Mouse (Mus musculus): ENCODE measurements at regions not wholly inside any gene's neighbourhood (a gene's known extent, or its start where the extent isn't known, plus 50 kb on each side); places are given as distances from the start of the nearest gene placed in this dataset.

GRCm38 (mm10) chr2:9433110-9433940 is 447.7 kb upstream of the 4930412O13Rik start:
- H3K36me3 ChIP-seq (ENCODE audit: control insufficient read depth, insufficient read depth, low read length, poor library complexity, severe bottlenecking) = no peaks in the 10 kb centered on the region
- DNase-seq (ENCODE audit: low read depth, low spot score) = no peak
- H3K9ac ChIP-seq (ENCODE audit: insufficient read depth, low read depth, low read length, poor library complexity, severe bottlenecking) = no peak overlapping the region
- in situ Hi-C loops (cut with MboI; ENCODE audit: low sequenced_read_pairs in 2 of 2, unreplicated experiment in 2 of 2) = no loop called here
- no peak overlapping the region for H3K27ac ChIP-seq (ENCODE audit: insufficient read depth, low read depth, low read length, poor library complexity, severe bottlenecking)
- no peaks in the 10 kb centered on the region for H3K4me1 ChIP-seq (ENCODE audit: control insufficient read depth in 2 of 2, insufficient read depth in 2 of 2, low read length in 2 of 2, poor library complexity in 1 of 2)
- TF ChIP-seq CHD2 (IDR thresholded peaks at IDR 0.05; ENCODE audit: low read depth, low read length) = no peak
- no peak for TF ChIP-seq MAFK (IDR thresholded peaks at IDR 0.05; ENCODE audit: insufficient read depth, low read depth, low read length)
- no peak for TF ChIP-seq HCFC1 (IDR thresholded peaks at IDR 0.05; ENCODE audit: borderline replicate concordance, insufficient read depth, low read length)
- TF ChIP-seq ZNF384 (IDR thresholded peaks at IDR 0.05; ENCODE audit: low read depth, low read length) = no peak
- TF ChIP-seq ZC3H11A (IDR thresholded peaks at IDR 0.05; ENCODE audit: borderline replicate concordance, low read depth, low read length) = no peak
- no peak overlapping the region for H3K4me3 ChIP-seq (ENCODE audit: insufficient read depth in 1 of 2, low read depth in 1 of 2, low read length in 2 of 2, poor library complexity in 1 of 2, severe bottlenecking in 1 of 2)
- H3K9me3 ChIP-seq (ENCODE audit: control insufficient read depth, insufficient read depth, low read depth, low read length) = no peaks in the 10 kb centered on the region

- no peak for DNase-seq (ENCODE audit: low read depth, low spot score)
- H3K9me3 ChIP-seq (ENCODE audit: control insufficient read depth, insufficient read depth, low read depth, low read length) = no peaks in the 10 kb centered on the region
- H3K4me1 ChIP-seq (ENCODE audit: control insufficient read depth in 2 of 2, insufficient read depth in 2 of 2, low read length in 2 of 2, poor library complexity in 1 of 2) = no peaks in the 10 kb centered on the region
- TF ChIP-seq CHD2 (IDR thresholded peaks at IDR 0.05; ENCODE audit: low read depth, low read length) (no peak), MAFK (IDR thresholded peaks at IDR 0.05; ENCODE audit: insufficient read depth, low read depth, low read length) (no peak)
- H3K36me3 ChIP-seq (ENCODE audit: control insufficient read depth, insufficient read depth, low read length, poor library complexity, severe bottlenecking) = no peaks in the 10 kb centered on the region
- in situ Hi-C loops (cut with MboI; ENCODE audit: low sequenced_read_pairs in 2 of 2, unreplicated experiment in 2 of 2) = no loop called here
- H3K9ac ChIP-seq (ENCODE audit: insufficient read depth, low read depth, low read length, poor library complexity, severe bottlenecking) = no peak overlapping the region
- no peak overlapping the region for H3K27ac ChIP-seq (ENCODE audit: insufficient read depth, low read depth, low read length, poor library complexity, severe bottlenecking)
- no peak overlapping the region for H3K4me3 ChIP-seq (ENCODE audit: insufficient read depth in 1 of 2, low read depth in 1 of 2, low read length in 2 of 2, poor library complexity in 1 of 2, severe bottlenecking in 1 of 2)
Measured at GRCm38 (mm10) chr2:9435155-9435872, 445.7 kb upstream of the 4930412O13Rik start.

- H3K9ac ChIP-seq (ENCODE audit: insufficient read depth, low read depth, low read length, poor library complexity, severe bottlenecking) = no peak overlapping the region
- H3K27ac ChIP-seq (ENCODE audit: insufficient read depth, low read depth, low read length, poor library complexity, severe bottlenecking) = no peak overlapping the region
- no peaks in the 10 kb centered on the region for H3K4me1 ChIP-seq (ENCODE audit: control insufficient read depth in 2 of 2, insufficient read depth in 2 of 2, low read length in 2 of 2, poor library complexity in 1 of 2)
- in situ Hi-C loops (cut with MboI; ENCODE audit: low sequenced_read_pairs in 2 of 2, unreplicated experiment in 2 of 2) = no loop called here
- no peaks in the 10 kb centered on the region for H3K9me3 ChIP-seq (ENCODE audit: control insufficient read depth, insufficient read depth, low read depth, low read length)
- TF ChIP-seq ZNF384 (IDR thresholded peaks at IDR 0.05; ENCODE audit: low read depth, low read length) (no peak), MAFK (IDR thresholded peaks at IDR 0.05; ENCODE audit: insufficient read depth, low read depth, low read length) (no peak), ZC3H11A (IDR thresholded peaks at IDR 0.05; ENCODE audit: borderline replicate concordance, low read depth, low read length) (no peak), HCFC1 (IDR thresholded peaks at IDR 0.05; ENCODE audit: borderline replicate concordance, insufficient read depth, low read length) (no peak), CHD2 (IDR thresholded peaks at IDR 0.05; ENCODE audit: low read depth, low read length) (no peak)
- no peaks in the 10 kb centered on the region for H3K36me3 ChIP-seq (ENCODE audit: control insufficient read depth, insufficient read depth, low read length, poor library complexity, severe bottlenecking)
- DNase-seq (ENCODE audit: low read depth, low spot score) = peak; percentile 45
- no peak overlapping the region for H3K4me3 ChIP-seq (ENCODE audit: insufficient read depth in 1 of 2, low read depth in 1 of 2, low read length in 2 of 2, poor library complexity in 1 of 2, severe bottlenecking in 1 of 2)
Measured at GRCm38 (mm10) chr2:9443103-9443502, 437.9 kb upstream of the 4930412O13Rik start.

GRCm38 (mm10) chr2:9445826-9446225 is 435.2 kb upstream of the 4930412O13Rik start:
- in situ Hi-C loops (cut with MboI; ENCODE audit: low sequenced_read_pairs in 2 of 2, unreplicated experiment in 2 of 2) = no loop called here
- Histone ChIP-seq H3K4me1 (ENCODE audit: control insufficient read depth in 2 of 2, insufficient read depth in 2 of 2, low read length in 2 of 2, poor library complexity in 1 of 2) (no peaks in the 10 kb centered on the region), H3K27ac (ENCODE audit: insufficient read depth, low read depth, low read length, poor library complexity, severe bottlenecking) (no peak overlapping the region), H3K4me3 (ENCODE audit: insufficient read depth in 1 of 2, low read depth in 1 of 2, low read length in 2 of 2, poor library complexity in 1 of 2, severe bottlenecking in 1 of 2) (no peak overlapping the region), H3K9ac (ENCODE audit: insufficient read depth, low read depth, low read length, poor library complexity, severe bottlenecking) (no peak overlapping the region), H3K9me3 (ENCODE audit: control insufficient read depth, insufficient read depth, low read depth, low read length) (no peaks in the 10 kb centered on the region), H3K36me3 (ENCODE audit: control insufficient read depth, insufficient read depth, low read length, poor library complexity, severe bottlenecking) (no peaks in the 10 kb centered on the region)
- DNase-seq (ENCODE audit: low read depth, low spot score) = peak; percentile 56
- TF ChIP-seq ZNF384 (IDR thresholded peaks at IDR 0.05; ENCODE audit: low read depth, low read length) = no peak
- no peak for TF ChIP-seq CHD2 (IDR thresholded peaks at IDR 0.05; ENCODE audit: low read depth, low read length)
